Comparison of ENCODE assay signal across 8 mouse cellular contexts in genomic region chr9:67711051-67711877, GRCm38 (mm10). TPM values are rescaled to one million over a fixed set of nuclear protein-coding genes. Genes with fewer than 3 reads are reported as not detected.
DNase-seq lines count a peak whose midpoint lies in the region; ATAC-seq and TF ChIP-seq lines count a peak whose summit lies in the region.

No protein-coding gene starts in this region.

- no peaks in the 10 kb centered on the region for H3K36me3 ChIP-seq in midbrain, embryonic 10.5 days
- no peaks in the 10 kb centered on the region for H3K36me3 ChIP-seq in midbrain, embryonic 13.5 days
- peaks cover 2% of the 10 kb centered on the region for H3K36me3 ChIP-seq in testis, adult 2 months (ENCODE audit: control insufficient read depth, insufficient read depth, low read length)

- no peak overlapping the region for H3K4me3 ChIP-seq in midbrain, embryonic 10.5 days
- no peak overlapping the region for H3K4me3 ChIP-seq in midbrain, embryonic 13.5 days (replicated peaks)
- H3K4me3 ChIP-seq in bone marrow, adult 2 months (replicated peaks; ENCODE audit: control insufficient read depth, low read depth, low read length): no peak overlapping the region
- H3K4me3 ChIP-seq in testis, adult 2 months (ENCODE audit: control insufficient read depth, low read depth, low read length): peak overlapping the region; percentile 68

- no peaks in the 10 kb centered on the region for H3K4me1 ChIP-seq in midbrain, embryonic 10.5 days
- no peaks in the 10 kb centered on the region for H3K4me1 ChIP-seq in midbrain, embryonic 13.5 days (replicated peaks)
- no peaks in the 10 kb centered on the region for H3K4me1 ChIP-seq in bone marrow, adult 2 months (ENCODE audit: control insufficient read depth, insufficient read depth, low read length)
- peaks cover 5% of the 10 kb centered on the region for H3K4me1 ChIP-seq in testis, adult 2 months (ENCODE audit: control insufficient read depth, insufficient read depth, low read length)

- no peak overlapping the region for H3K27ac ChIP-seq in midbrain, embryonic 10.5 days (replicated peaks)
- no peak overlapping the region for H3K27ac ChIP-seq in midbrain, embryonic 13.5 days
- no peak overlapping the region for H3K27ac ChIP-seq in bone marrow, adult 2 months (ENCODE audit: control insufficient read depth, insufficient read depth, low read depth, low read length, poor library complexity)
- peak overlapping the region; percentile 97 for H3K27ac ChIP-seq in testis, adult 2 months (ENCODE audit: control insufficient read depth, insufficient read depth, low read depth, low read length)

- TF ChIP-seq CTCF in bone marrow, adult 2 months (IDR thresholded peaks at IDR 0.05; ENCODE audit: control insufficient read depth, insufficient read depth, low read length): peak; percentile 81
- TF ChIP-seq CTCF in testis, adult 2 months (IDR thresholded peaks at IDR 0.05; ENCODE audit: control insufficient read depth, insufficient read depth, insufficient replicate concordance, low read depth, low read length): peak; percentile 81; the same call in 1 of the 2 replicates

- peak; percentile 61 for DNase-seq in midbrain, embryonic 10.5 days (ENCODE audit: low spot score)
- peak; percentile 62 for DNase-seq in hindlimb bud, embryonic 11.5 days (ENCODE audit: extremely low spot score, low read depth, low spot score)
- peak; percentile 37 for DNase-seq in left cerebral cortex, adult 11 months (ENCODE audit: low spot score)

- no peak for TF ChIP-seq POLR2A in bone marrow, adult 2 months (IDR thresholded peaks at IDR 0.05; ENCODE audit: borderline replicate concordance, control insufficient read depth, low read depth, low read length)
- TF ChIP-seq POLR2A in testis, adult 2 months (IDR thresholded peaks at IDR 0.05; ENCODE audit: control insufficient read depth, low read depth, low read length): no peak; the same call in 1 of the 2 replicates

- no peaks in the 10 kb centered on the region for H3K9me3 ChIP-seq in midbrain, embryonic 10.5 days (replicated peaks)
- no peaks in the 10 kb centered on the region for H3K9me3 ChIP-seq in midbrain, embryonic 13.5 days

- no peak overlapping the region for H3K4me2 ChIP-seq in midbrain, embryonic 13.5 days (replicated peaks)

- ATAC-seq in midbrain, embryonic 13.5 days: no peak
- ATAC-seq in erythroid progenitor cell, adult 5-6 weeks (replicated peaks; ENCODE audit: low FRiP score, poor library complexity, severe bottlenecking): 0 out of 2 replicates have a peak, but pooled peaks have one; percentile 52
- peak; percentile 67; the same call in 1 of the 2 replicates for ATAC-seq in megakaryocyte-erythroid progenitor cell, adult 5-6 weeks (replicated peaks; ENCODE audit: low FRiP score, low TSS enrichment, poor library complexity, severe bottlenecking)

- no peak overlapping the region for H3K9ac ChIP-seq in midbrain, embryonic 13.5 days (replicated peaks)

- 48% methylated on average over 15 of the region's 15 CpGs for WGBS in midbrain, embryonic 10.5 days
- WGBS in midbrain, embryonic 13.5 days: 48% methylated on average over 15 of the region's 15 CpGs
- WGBS in bone marrow, adult 2 months: 37% methylated on average over 15 of the region's 15 CpGs

- H3K27me3 ChIP-seq in midbrain, embryonic 10.5 days (ENCODE audit: low read depth, poor library complexity, severe bottlenecking): no peaks in the 10 kb centered on the region
- no peaks in the 10 kb centered on the region for H3K27me3 ChIP-seq in midbrain, embryonic 13.5 days
- no peaks in the 10 kb centered on the region for H3K27me3 ChIP-seq in testis, adult 2 months (ENCODE audit: control insufficient read depth, insufficient read depth, low read length)

RNA-seq across cellular contexts. Expression of gene C2cd4b, which starts 48.0 kb away (rescaled TPM):
- 0.14 TPM in 1 of 2 replicates, not detected in the other for polyA plus RNA-seq in midbrain, embryonic 10.5 days (2016; fragmentation: Nextera tagmentation; extraction: Ambion mirVana)
- 0.20 and 0.44 TPM in 2 replicates for polyA plus RNA-seq in midbrain, embryonic 13.5 days (2015; fragmentation: Nextera tagmentation; extraction: Ambion mirVana)
- polyA plus RNA-seq in bone marrow, adult 2 months (2011; ENCODE audit: insufficient read depth, insufficient read length, low replicate concordance, missing spikeins): not detected in 2 replicates
- not detected in 2 replicates for total RNA-seq in erythroid progenitor cell, adult 5-6 weeks (2015; ENCODE audit: low replicate concordance)
- total RNA-seq in erythroid progenitor cell, adult 5-6 weeks (2017; ENCODE audit: low replicate concordance): not detected in 2 replicates
- total RNA-seq in megakaryocyte-erythroid progenitor cell, adult 5-6 weeks (2014; fragmentation: Nextera tagmentation): not detected in 2 replicates
- not detected in 2 replicates for total RNA-seq in megakaryocyte-erythroid progenitor cell, adult 5-6 weeks (2017)
- 25.6 and 38.9 TPM in 2 replicates for polyA plus RNA-seq in testis, adult 2 months (2012; rRNA removed)

Comparison
In these comparisons a context has a peak if more than half of its experiments do, and no peak if none do; other contexts are left out.
1. RNA of gene C2cd4b, which starts 48.0 kb away (polyA plus RNA-seq): 25.6 to 38.9 TPM in testis, adult 2 months; not detected in bone marrow, adult 2 months, 0.20 to 0.44 TPM in midbrain, embryonic 13.5 days and 0.14 TPM in midbrain, embryonic 10.5 days; every median in the first group is over 10 times any median in the second.
2. Peak in every context shown above with its lines, with median percentiles within 50 percentile points of each other: DNase-seq.